Mouse (Mus musculus): ENCODE data around the gene Mab21l3. TPM values are rescaled to one million over a fixed set of nuclear protein-coding genes. Genes with fewer than 3 reads are reported as not detected.

Gene Mab21l3
- total RNA-seq, 2 experiments from 2014 or later: not detected

DNA sequence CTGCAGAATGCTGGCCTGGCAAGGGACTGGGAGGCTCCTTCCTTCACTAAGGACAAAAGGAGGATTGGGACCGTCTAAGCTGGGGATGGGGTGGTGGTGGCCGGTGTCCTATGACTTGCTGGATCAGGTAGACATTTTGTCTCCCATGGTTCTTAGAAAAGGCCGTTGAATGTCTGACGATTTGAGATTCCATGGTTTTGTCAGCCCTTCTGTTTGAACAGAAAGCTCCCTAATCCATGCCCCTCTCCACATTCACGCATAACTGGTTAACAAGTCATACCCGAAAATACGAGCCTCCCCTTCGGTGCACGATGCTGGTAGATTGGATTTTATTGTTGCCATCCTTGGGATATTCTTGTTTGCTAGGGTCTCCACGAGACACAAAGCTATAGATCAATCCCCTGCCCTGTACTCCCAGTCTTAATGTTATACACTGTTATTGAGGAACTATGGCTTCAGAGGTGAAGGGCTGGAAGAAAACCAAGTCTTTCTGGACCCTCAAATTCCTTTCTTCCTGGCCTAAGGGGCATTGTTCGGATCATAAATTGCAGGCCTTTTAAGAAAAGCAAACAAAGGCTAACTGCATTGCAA is 43.7 kb downstream of the Mab21l3 start:
- no peak for DNase-seq
- intact Hi-C loops (cut with DNase I): no loop called here

- DNase-seq: peak; percentile 42 to 61
Measured at GRCm38 (mm10) chr3:101804331-101804730, 44.4 kb downstream of the Mab21l3 start.

GRCm38 (mm10) chr3:101803764-101804163 is 45.0 kb downstream of the Mab21l3 start:
- no peak for DNase-seq
- intact Hi-C loops (cut with DNase I): no loop called here

More at GRCm38 (mm10) chr3:101804331-101804730, 44.4 kb downstream of the Mab21l3 start:
- intact Hi-C loops (cut with DNase I): no loop called here

DNA sequence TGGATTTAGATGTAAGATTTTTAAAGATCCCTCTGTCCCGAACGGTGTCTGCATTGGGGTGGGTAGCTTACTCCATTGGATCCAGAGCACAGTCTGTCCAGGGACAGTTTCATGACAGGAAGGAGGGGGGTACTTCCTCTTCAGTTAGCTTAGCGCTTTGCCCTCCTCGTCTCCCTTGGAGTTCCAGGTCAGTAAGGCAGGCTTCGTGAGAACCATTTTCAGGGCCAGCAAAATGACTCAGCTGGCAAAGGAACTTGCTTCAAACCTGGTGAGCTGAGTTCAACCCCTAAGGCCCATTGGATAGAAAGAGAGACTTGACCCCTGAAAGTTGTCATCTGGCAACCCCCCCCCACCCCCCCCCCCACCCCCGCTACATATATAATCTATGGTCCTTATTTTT is 46.0 kb downstream of the Mab21l3 start:
- DNase-seq: no peak
- intact Hi-C loops (cut with DNase I): no loop called here

DNA sequence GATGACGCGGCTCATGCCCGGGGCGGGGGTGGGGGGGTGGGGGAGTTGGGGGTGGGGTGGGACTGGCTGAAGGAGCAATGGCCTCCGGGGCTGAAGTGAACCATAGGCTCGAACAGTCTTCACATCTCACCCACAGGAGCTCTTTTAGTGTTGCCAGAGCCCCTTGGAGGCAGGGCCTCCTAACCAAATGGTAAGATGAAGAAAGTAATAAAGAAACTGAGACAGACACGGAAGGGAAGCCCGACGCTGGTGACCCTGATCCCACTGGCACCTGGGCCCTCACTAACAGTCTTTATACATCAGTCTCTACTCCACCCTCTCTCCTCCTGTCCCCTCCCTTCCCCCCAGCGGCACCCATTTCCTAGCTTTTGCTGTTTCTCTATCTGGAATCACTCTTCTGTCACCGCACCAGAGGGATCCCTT is 48.2 kb downstream of the Mab21l3 start:
- no peak for DNase-seq
- intact Hi-C loops (cut with DNase I): no loop called here

DNA sequence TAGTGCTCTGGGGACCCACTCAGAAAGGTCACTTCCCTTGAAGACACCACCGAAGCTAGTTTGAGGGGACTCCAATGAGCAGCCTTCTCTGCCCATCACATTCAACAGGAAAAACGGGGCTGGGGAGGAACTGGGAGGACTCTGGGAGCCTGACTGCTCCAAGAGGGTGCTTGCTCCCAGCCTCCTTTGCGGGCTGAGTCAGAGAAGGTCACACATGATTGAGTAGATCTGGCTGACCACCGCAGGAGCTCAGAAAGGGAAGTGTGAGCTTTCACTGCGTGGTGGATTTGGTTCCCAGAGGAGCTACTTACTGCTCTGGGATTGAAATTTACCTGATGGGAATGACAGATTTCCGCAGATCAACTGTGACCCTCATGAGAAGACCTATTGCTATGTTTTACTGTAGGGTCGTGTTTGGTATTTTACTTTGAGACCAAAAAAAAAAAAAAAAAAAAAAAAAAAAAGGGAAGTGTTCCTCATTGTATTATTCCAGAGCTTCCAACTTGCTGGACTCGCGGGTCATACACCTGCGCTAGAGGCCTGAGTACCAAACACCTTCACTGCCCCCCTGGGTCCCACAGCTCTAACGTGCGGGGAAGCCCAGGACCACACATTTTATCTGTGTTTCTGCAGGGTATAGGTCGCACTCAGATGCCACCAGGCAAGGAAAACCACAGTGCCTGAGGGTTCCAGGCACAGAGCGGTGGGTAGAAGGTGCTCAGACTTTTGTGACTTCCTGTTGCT is 48.7 kb downstream of the Mab21l3 start:
- no peak for DNase-seq
- intact Hi-C loops (cut with DNase I): no loop called here

- intact Hi-C loops (cut with DNase I): no loop called here
- DNase-seq: peak; percentile 48 to 65
Measured at GRCm38 (mm10) chr3:101797830-101798709, 50.7 kb downstream of the Mab21l3 start.

DNA sequence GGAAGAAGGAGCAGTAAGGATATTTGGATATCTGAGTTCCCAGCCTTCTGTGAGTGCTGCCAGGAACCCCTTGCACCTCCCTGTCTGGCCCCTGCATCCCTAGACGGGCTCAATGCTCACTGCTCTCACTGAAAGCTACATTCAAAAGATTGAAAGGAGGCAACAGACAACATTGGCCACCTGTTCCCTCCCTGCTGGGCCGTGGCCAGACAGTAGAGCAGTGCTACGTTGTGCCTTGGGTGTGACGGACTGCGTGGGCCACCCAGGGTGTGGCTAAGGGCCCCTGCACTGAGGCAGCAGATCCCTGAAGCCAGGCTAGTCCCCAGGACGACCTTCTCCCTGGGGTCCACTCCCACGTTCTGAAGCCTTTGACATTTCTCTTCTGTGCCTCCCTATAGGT is 52.5 kb downstream of the Mab21l3 start:
- intact Hi-C loops (cut with DNase I): no loop called here
- no peak for DNase-seq

DNA sequence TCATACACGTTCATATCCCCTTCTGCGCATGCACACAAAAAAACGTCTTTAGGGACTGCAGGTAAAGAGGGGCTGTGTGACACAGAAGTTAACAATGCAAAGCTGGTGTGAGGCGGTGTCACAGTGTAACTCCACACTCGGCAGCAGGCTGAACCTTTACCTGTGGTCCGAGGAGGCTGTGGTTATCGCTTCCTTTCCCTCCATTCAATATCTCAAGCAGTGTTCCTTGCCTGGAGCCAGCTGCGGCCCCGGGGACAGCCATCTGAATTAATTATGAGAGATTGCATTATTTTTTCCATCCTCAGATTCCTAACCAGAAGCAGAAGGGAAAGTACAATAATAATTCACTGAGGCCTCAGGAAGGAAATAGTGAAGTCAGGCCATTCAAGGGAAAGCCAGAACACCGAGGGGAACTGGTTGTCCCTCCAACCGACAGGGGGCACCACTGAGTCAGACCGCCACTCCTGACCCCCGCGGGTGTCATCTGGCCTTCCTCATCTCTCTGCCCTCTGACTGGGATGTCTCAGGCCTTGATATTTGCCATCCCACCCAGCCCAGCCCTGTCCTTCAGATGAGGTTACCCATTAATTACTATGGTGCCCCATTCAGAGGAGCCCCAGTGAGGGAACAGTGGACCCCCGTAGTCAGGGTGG is 53.2 kb downstream of the Mab21l3 start:
- intact Hi-C loops (cut with DNase I): no loop called here
- no peak for DNase-seq

DNA sequence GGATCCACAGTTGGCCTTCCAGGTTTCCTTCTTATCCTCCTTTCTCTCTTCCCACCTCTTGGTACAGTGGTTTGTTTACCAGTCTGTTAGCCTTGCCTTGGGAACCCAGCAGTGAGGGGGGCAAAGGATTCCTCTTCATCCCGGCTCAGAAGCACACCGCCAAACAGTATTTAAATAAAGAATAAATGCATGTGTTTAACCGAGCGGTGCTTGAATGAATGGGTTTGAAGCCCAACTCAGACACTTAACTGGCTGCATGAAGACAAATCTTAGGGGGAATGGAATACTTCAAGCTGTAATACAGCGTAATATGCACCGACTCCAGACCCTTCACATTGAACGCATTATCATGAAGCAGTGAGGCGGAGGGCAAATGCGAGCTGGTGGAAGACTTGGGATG is 54.1 kb downstream of the Mab21l3 start:
- DNase-seq: no peak
- intact Hi-C loops (cut with DNase I): no loop called here

DNA sequence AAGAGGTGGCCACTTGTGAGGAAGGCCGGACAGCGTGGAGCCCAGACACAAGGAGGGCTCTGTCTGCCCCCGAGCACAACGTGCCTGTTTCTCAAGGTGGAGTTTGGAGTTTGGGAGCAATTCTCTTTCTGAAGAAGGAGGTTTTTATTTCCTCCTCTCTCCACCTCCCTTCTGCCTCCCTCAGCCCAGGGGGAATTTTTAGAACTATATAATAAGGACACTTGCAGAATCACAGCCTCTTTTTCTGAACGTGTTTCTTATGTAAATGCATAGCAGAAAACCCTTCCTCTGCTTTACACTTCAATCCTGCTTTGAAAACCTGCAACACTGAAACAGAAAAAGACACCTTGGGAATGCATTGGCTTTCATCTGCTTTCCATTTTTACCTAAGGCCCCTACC is 54.7 kb downstream of the Mab21l3 start:
- intact Hi-C loops (cut with DNase I): no loop called here
- no peak for DNase-seq

GRCm38 (mm10) chr3:101792191-101792590 is 56.6 kb downstream of the Mab21l3 start:
- no peak for DNase-seq
- intact Hi-C loops (cut with DNase I): no loop called here

DNA sequence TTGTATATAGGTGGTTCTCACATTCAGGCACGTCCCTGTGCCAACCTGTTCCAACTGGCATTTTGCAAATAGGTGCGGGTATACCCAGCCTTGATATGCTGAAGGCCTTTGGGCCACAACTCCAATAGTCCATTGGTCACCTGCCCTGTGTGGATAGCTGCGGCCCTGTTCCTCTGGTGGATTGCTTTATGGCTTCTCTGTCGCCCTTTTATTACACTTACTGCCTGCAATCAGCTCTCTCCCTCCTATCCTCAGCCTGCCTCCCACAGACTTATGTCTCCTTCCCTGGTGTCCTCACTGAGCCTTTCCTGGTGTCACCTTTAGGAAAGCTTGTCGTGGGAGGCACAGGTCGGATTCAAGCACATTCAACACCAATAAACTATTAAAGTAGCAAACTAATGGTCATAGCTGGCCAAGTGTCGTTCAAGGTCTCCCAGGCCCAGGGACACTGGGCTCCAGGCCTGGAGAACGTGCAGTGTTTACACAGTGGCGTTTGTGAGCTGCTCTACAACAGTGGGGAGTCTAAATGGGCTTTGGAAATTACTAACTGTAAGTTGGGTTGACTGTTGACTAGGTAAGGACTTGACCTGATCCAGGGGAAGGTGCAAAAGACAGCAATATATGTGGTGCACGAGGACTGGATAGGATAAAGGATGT is 63.9 kb downstream of the Mab21l3 start:
- intact Hi-C loops (cut with DNase I): no loop called here
- no peak for DNase-seq

GRCm38 (mm10) chr3:101783793-101784192 is 65.0 kb downstream of the Mab21l3 start:
- intact Hi-C loops (cut with DNase I): no loop called here
- no peak for DNase-seq

DNA sequence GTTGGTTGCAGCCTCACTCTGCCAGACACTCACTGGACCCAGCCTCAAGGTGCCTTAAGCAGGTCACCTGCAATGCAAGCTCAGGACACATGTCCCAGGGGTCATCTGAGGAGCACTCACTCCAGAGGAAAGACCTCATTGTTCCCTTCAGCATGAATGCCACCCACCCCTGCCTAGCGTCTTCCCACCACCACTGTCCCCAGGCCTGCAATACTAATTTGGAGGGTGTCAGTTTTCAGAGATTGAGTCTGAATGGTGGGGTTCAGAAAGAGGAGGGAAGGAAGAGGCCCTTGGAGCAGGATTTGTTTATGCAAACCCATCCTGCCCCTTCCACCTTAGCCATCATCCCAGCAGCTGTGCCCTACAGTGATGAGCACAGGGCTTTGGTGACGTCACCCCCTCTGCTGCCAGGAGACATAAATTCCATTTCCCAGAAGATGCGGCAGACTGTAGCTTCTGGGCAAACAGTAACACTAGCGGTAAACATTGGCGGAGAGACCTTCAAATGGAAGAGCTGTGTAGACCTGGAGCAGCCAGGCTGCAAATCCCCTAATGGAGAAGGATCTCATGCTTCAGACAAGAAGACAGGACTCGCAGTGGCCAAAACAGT is 67.8 kb downstream of the Mab21l3 start:
- no peak for DNase-seq
- intact Hi-C loops (cut with DNase I): no loop called here

GRCm38 (mm10) chr3:101778896-101779665 is 69.7 kb downstream of the Mab21l3 start:
- DNase-seq: peak; percentile 31 to 55
- intact Hi-C loops (cut with DNase I): no loop called here

- intact Hi-C loops (cut with DNase I): no loop called here
- DNase-seq: no peak
Measured at GRCm38 (mm10) chr3:101775732-101776131, 73.0 kb downstream of the Mab21l3 start.

DNA sequence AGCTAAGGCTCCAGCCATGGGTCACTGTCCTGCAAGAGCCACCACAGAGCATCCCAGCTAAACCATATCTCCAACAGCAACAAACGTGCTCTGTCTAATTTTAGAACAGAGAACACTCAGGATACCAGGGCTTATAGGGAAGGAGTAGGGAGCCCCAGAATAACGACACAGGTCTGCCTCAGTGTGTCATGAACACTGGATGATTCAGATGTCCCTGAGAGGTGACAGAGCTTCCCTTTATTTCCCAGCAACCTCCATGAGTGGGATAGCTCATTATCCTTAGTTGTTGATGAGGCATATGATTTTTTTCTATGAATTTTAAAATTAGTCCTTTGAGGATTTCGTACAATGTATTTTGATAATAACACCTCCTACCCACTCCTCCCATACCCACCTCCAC is 78.2 kb downstream of the Mab21l3 start:
- intact Hi-C loops (cut with DNase I): no loop called here
- DNase-seq: no peak

- intact Hi-C loops (cut with DNase I): no loop called here
- no peak for DNase-seq
Measured at GRCm38 (mm10) chr3:101763566-101763965, 85.2 kb downstream of the Mab21l3 start.
